Mouse (Mus musculus) midbrain, embryonic 11.5 days (tissue): Measurements from ENCODE around the gene Dscaml1. TPM values are rescaled to one million over a fixed set of nuclear protein-coding genes. Genes with fewer than 3 reads are reported as not detected.

Experiments
- ATAC-seq: fragments of 200-750 bp; cut with Nextera tagmentation; 2 replicates; pipeline ENCODE4 v1.8.0; 2017; ENCODE audit warnings: moderate TSS enrichment, moderate library complexity; ENCODE audit not compliant: low FRiP score
- DNase-seq: peaks from one replicate; pipeline ENCODE4 v3.0.0; 2015; ENCODE audit warnings: low spot score; ENCODE audit errors: missing footprints
- H3K27ac ChIP-seq: fragments of 300-500 bp; sonication (generic); 2 replicates; pipeline ENCODE4 v1.5.1; 2014; ENCODE audit warnings: low read depth, low read length
- H3K27me3 ChIP-seq: fragments of 300-500 bp; sonication (generic); 2 replicates; pipeline ENCODE4 v1.6.1; 2014; ENCODE audit warnings: mild to moderate bottlenecking, low read length, moderate library complexity, mixed read lengths; ENCODE audit not compliant: control insufficient read depth, insufficient read depth
- H3K36me3 ChIP-seq: fragments of 300-500 bp; sonication (generic); 2 replicates; pipeline ENCODE4 v1.6.1; 2014; ENCODE audit warnings: mild to moderate bottlenecking, low read length, moderate library complexity, mixed read lengths; ENCODE audit not compliant: control insufficient read depth, insufficient read depth
- H3K4me1 ChIP-seq: fragments of 300-500 bp; sonication (generic); 2 replicates; pipeline ENCODE4 v1.6.1; 2014; ENCODE audit warnings: low read length; ENCODE audit not compliant: control insufficient read depth, insufficient read depth
- H3K4me2 ChIP-seq: fragments of 300-500 bp; sonication (generic); 2 replicates; pipeline ENCODE4 v1.6.1; 2014; ENCODE audit warnings: mild to moderate bottlenecking, moderate library complexity
- H3K4me3 ChIP-seq: fragments of 300-500 bp; sonication (generic); 2 replicates; pipeline ENCODE4 v1.5.1; 2014; ENCODE audit warnings: low read depth, low read length
- H3K9ac ChIP-seq: fragments of 300-500 bp; sonication (generic); 2 replicates; pipeline ENCODE4 v1.6.1; 2014; ENCODE audit warnings: low read length
- H3K9me3 ChIP-seq: fragments of 300-500 bp; sonication (generic); 2 replicates; pipeline ENCODE4 v1.6.1; 2016; ENCODE audit warnings: low read length; ENCODE audit not compliant: control insufficient read depth
- WGBS: fragments of 180-500 bp; shearing (Covaris S2); extraction: QIAGEN DNeasy Blood & Tissue Kit; methylation state at CpG from one replicate; pipeline ENCODE4 v1.1.7; 2014; 5-methylcytosine and 5-hydroxymethylcytosine counted together
- polyA plus RNA-seq: library from polyadenylated mRNA; unstranded; fragments of >200 nt; fragmentation: Nextera tagmentation; extraction: Ambion mirVana; gene quantifications from 2 replicates; pipeline ENCODE4 v1.2.1, GENCODE M21; 2014

Gene Dscaml1
- polyA plus RNA-seq, 1 experiment from 2014 or later, result 0.74 TPM

GRCm38 (mm10) chr9:45632520-45632919 is 206.1 kb downstream of the Dscaml1 start:
- H3K4me1 ChIP-seq, result 0 out of 2 replicates have a peak, but pooled peaks cover 2% of the 10 kb centered on the region
- H3K4me2 ChIP-seq, result no peak overlapping the region
- H3K27ac ChIP-seq, result no peak overlapping the region
- no peaks in the 10 kb centered on the region for H3K27me3 ChIP-seq
- H3K36me3 ChIP-seq, result no peaks in the 10 kb centered on the region
- 56% methylated on average over 10 of the region's 10 CpGs for whole genome bisulfite sequencing
- DNase-seq, result no peak
- no peak for ATAC-seq
- no peak overlapping the region for H3K4me3 ChIP-seq
- no peak overlapping the region for H3K9ac ChIP-seq
- H3K9me3 ChIP-seq, result no peaks in the 10 kb centered on the region

- Histone ChIP-seq H3K36me3 (no peaks in the 10 kb centered on the region), H3K9me3 (no peaks in the 10 kb centered on the region), H3K4me3 (no peak overlapping the region), H3K4me1 (peaks cover 2% of the 10 kb centered on the region; the same call in 1 of the 2 replicates), H3K9ac (no peak overlapping the region), H3K4me2 (no peak overlapping the region), H3K27me3 (no peaks in the 10 kb centered on the region), H3K27ac (no peak overlapping the region)
- WGBS, result 71% methylated on average over 2 of the region's 2 CpGs
- DNase-seq (no peak), ATAC-seq (no peak)
Measured at GRCm38 (mm10) chr9:45633036-45633435, 206.6 kb downstream of the Dscaml1 start.

GRCm38 (mm10) chr9:45634978-45635377 is 208.6 kb downstream of the Dscaml1 start:
- Histone ChIP-seq H3K36me3 (no peaks in the 10 kb centered on the region), H3K4me1 (peaks cover 2% of the 10 kb centered on the region; the same call in 1 of the 2 replicates), H3K9me3 (no peaks in the 10 kb centered on the region), H3K4me2 (no peak overlapping the region), H3K4me3 (no peak overlapping the region), H3K27me3 (no peaks in the 10 kb centered on the region), H3K9ac (no peak overlapping the region), H3K27ac (no peak overlapping the region)
- DNase-seq (no peak), ATAC-seq (no peak)
- WGBS, result 70% methylated on average over 4 of the region's 4 CpGs

- no peak for ATAC-seq
- H3K36me3 ChIP-seq, result no peaks in the 10 kb centered on the region
- WGBS, result 63% methylated on average over 1 of the region's 1 CpGs
Measured at GRCm38 (mm10) chr9:45637346-45637745, 210.9 kb downstream of the Dscaml1 start.

GRCm38 (mm10) chr9:45638184-45638917 is 211.9 kb downstream of the Dscaml1 start:
- H3K27ac ChIP-seq, result no peak overlapping the region
- no peak overlapping the region for H3K9ac ChIP-seq
- H3K4me3 ChIP-seq, result no peak overlapping the region
- WGBS, result 77% methylated on average over 6 of the region's 6 CpGs
- no peak overlapping the region for H3K4me2 ChIP-seq
- DNase-seq (no peak), ATAC-seq (no peak)
- no peaks in the 10 kb centered on the region for H3K9me3 ChIP-seq
- no peaks in the 10 kb centered on the region; the same call in 1 of the 2 replicates for H3K4me1 ChIP-seq
- H3K27me3 ChIP-seq, result no peaks in the 10 kb centered on the region
- no peaks in the 10 kb centered on the region for H3K36me3 ChIP-seq

More at GRCm38 (mm10) chr9:45637346-45637745, 210.9 kb downstream of the Dscaml1 start:
- Histone ChIP-seq H3K27me3 (no peaks in the 10 kb centered on the region), H3K27ac (no peak overlapping the region), H3K4me1 (peaks cover 2% of the 10 kb centered on the region; the same call in 1 of the 2 replicates), H3K4me2 (no peak overlapping the region), H3K9me3 (no peaks in the 10 kb centered on the region), H3K4me3 (no peak overlapping the region), H3K9ac (no peak overlapping the region)
- no peak for DNase-seq

GRCm38 (mm10) chr9:45644833-45645388 is 218.5 kb downstream of the Dscaml1 start:
- WGBS, result 67% methylated on average over 6 of the region's 6 CpGs
- no peaks in the 10 kb centered on the region for H3K9me3 ChIP-seq
- DNase-seq (no peak), ATAC-seq (no peak)
- H3K27ac ChIP-seq, result no peak overlapping the region; the same call in 1 of the 2 replicates
- H3K36me3 ChIP-seq, result no peaks in the 10 kb centered on the region
- peaks cover 14% of the 10 kb centered on the region; the same call in 1 of the 2 replicates for H3K4me1 ChIP-seq
- H3K4me3 ChIP-seq, result no peak overlapping the region
- no peaks in the 10 kb centered on the region for H3K27me3 ChIP-seq
- H3K9ac ChIP-seq, result no peak overlapping the region
- H3K4me2 ChIP-seq, result no peak overlapping the region

- no peak overlapping the region for H3K4me2 ChIP-seq
- ATAC-seq, result peak; percentile 70
- no peaks in the 10 kb centered on the region for H3K36me3 ChIP-seq
- no peak overlapping the region for H3K4me3 ChIP-seq
- no peak overlapping the region for H3K9ac ChIP-seq
- peaks cover 14% of the 10 kb centered on the region; the same call in 1 of the 2 replicates for H3K4me1 ChIP-seq
- H3K27ac ChIP-seq, result peak overlapping the region; percentile 17; the same call in 1 of the 2 replicates
- H3K27me3 ChIP-seq, result no peaks in the 10 kb centered on the region
- no peaks in the 10 kb centered on the region for H3K9me3 ChIP-seq
- 15% methylated on average over 6 of the region's 6 CpGs for WGBS
- DNase-seq, result no peak
Measured at GRCm38 (mm10) chr9:45645526-45645925, 219.1 kb downstream of the Dscaml1 start.

- Histone ChIP-seq H3K36me3 (no peaks in the 10 kb centered on the region), H3K4me3 (no peak overlapping the region), H3K27me3 (no peaks in the 10 kb centered on the region), H3K27ac (peak overlapping the region; percentile 77), H3K9me3 (no peaks in the 10 kb centered on the region), H3K4me2 (peak overlapping the region; percentile 1; the same call in 1 of the 2 replicates), H3K9ac (peak overlapping the region; percentile 4; the same call in 1 of the 2 replicates), H3K4me1 (peaks cover 22% of the 10 kb centered on the region)
- DNase-seq (peak; percentile 95), ATAC-seq (peak; percentile 88)
- WGBS, result 20% methylated on average over 13 of the region's 13 CpGs
Measured at GRCm38 (mm10) chr9:45651078-45651809, 224.8 kb downstream of the Dscaml1 start.
